Mouse (Mus musculus) liver, embryonic 14.5 days (tissue): ENCODE results near the gene Phlpp2. TPM values are rescaled to one million over a fixed set of nuclear protein-coding genes. Genes with fewer than 3 reads are reported as not detected.

Source experiments
- ATAC-seq: fragments of 200-750 bp; cut with Nextera tagmentation; 2 replicates; pipeline ENCODE4 v1.8.0; 2017; ENCODE audit warnings: moderate number of reproducible peaks, mild to moderate bottlenecking, moderate library complexity; ENCODE audit not compliant: insufficient read depth
- DNase-seq, 3 experiments: peaks; one replicate each; pipeline ENCODE4 v3.0.0-alpha.2; 2012 to 2013; ENCODE audit warnings: low read depth in 3 of 3, low spot score in 3 of 3
- H3K27ac ChIP-seq: fragments of 300-500 bp; sonication (generic); 2 replicates; pipeline ENCODE4 v1.5.1; 2014; ENCODE audit warnings: moderate library complexity, mild to moderate bottlenecking, control low read depth, inconsistent platforms
- H3K27me3 ChIP-seq: fragments of 300-500 bp; sonication (generic); 2 replicates; pipeline ENCODE4 v1.6.1; 2014; ENCODE audit warnings: mild to moderate bottlenecking, low read length, moderate library complexity; ENCODE audit not compliant: control insufficient read depth, insufficient read depth
- H3K36me3 ChIP-seq: fragments of 300-500 bp; sonication (generic); replicated peaks from 2 replicates; pipeline ENCODE4 v1.6.1; 2014; ENCODE audit warnings: low read depth; ENCODE audit not compliant: control insufficient read depth, insufficient read depth
- H3K4me1 ChIP-seq, 2 experiments: fragments of 200-500 bp in 1 of 2; fragments of 300-500 bp in 1 of 2; sonication (generic) in 1 of 2; replicated peaks; 2 replicates each; pipeline ENCODE4 v1.6.1; 2012 to 2014; ENCODE audit warnings: antibody characterized with exemption in 1 of 2, inconsistent platforms in 1 of 2, low read length in 1 of 2; ENCODE audit not compliant: control insufficient read depth in 2 of 2, insufficient read depth in 2 of 2
- H3K4me2 ChIP-seq: fragments of 300-500 bp; sonication (generic); 2 replicates; pipeline ENCODE4 v1.6.1; 2014; ENCODE audit warnings: low read depth, mild to moderate bottlenecking, control low read depth, moderate library complexity
- H3K4me3 ChIP-seq, 2 experiments: fragments of 200-500 bp in 1 of 2; fragments of 300-500 bp in 1 of 2; sonication (generic) in 1 of 2; 2 replicates each; pipeline ENCODE4 v1.5.1; 2012 to 2014; ENCODE audit warnings: low read depth in 2 of 2, low read length in 2 of 2, mild to moderate bottlenecking in 2 of 2, control low read depth in 1 of 2, inconsistent platforms in 1 of 2, moderate library complexity in 1 of 2; ENCODE audit not compliant: insufficient read depth in 1 of 2
- H3K9ac ChIP-seq: fragments of 300-500 bp; sonication (generic); replicated peaks from 2 replicates; pipeline ENCODE4 v1.6.1; 2014; ENCODE audit warnings: mild to moderate bottlenecking, control low read depth, moderate library complexity
- H3K9me3 ChIP-seq: fragments of 300-500 bp; sonication (generic); 2 replicates; pipeline ENCODE4 v1.6.1; 2016; ENCODE audit warnings: low read length, mixed read lengths; ENCODE audit not compliant: control insufficient read depth
- CTCF ChIP-seq: IDR thresholded peaks from 2 replicates; pipeline ENCODE4 v1.5.1; 2016; ENCODE audit warnings: antibody characterized with exemption, low read depth, control low read depth
- EP300 ChIP-seq: IDR thresholded peaks from 2 replicates; pipeline ENCODE4 v1.6.1; 2016; ENCODE audit warnings: antibody characterized with exemption, low read depth
- WGBS: fragments of 180-500 bp; shearing (Covaris S2); extraction: QIAGEN DNeasy Blood & Tissue Kit; methylation state at CpG from one replicate; pipeline ENCODE4 v1.1.7; 2014; ENCODE audit not compliant: insufficient replicate concordance; 5-methylcytosine and 5-hydroxymethylcytosine counted together
- polyA plus RNA-seq, 2 experiments: library from polyadenylated mRNA; depleted of rRNA in 1 of 2; stranded (reverse) in 1 of 2; unstranded in 1 of 2; fragments of >200 nt; fragmentation: Nextera tagmentation in 1 of 2; extraction: Ambion mirVana in 1 of 2; gene quantifications; 2 replicates each; pipeline versions ENCODE4 v1.2.1 to v1.2.3; 2012 to 2014

Phlpp2 gene
- polyA plus RNA-seq, 2 experiments, result 3.9 to 6.5 TPM

GRCm38 (mm10) chr8:109970323-109970722, 102.0 kb downstream of the Phlpp2 start:
- no peaks in the 10 kb centered on the region for H3K36me3 ChIP-seq
- 8% methylated on average over 9 of the region's 9 CpGs for WGBS
- H3K4me2 ChIP-seq, result no peak overlapping the region
- H3K4me3 ChIP-seq, result no peak overlapping the region
- H3K27ac ChIP-seq, result no peak overlapping the region
- ATAC-seq, result no peak
- no peaks in the 10 kb centered on the region; the same call in 1 of the 2 replicates for H3K9me3 ChIP-seq
- no peaks in the 10 kb centered on the region for H3K4me1 ChIP-seq
- DNase-seq, result no peak
- TF ChIP-seq CTCF, result peak; percentile 67
- no peak for TF ChIP-seq EP300
- no peak overlapping the region for H3K9ac ChIP-seq
- H3K27me3 ChIP-seq, result no peaks in the 10 kb centered on the region; the same call in none of the 2 replicates

GRCm38 (mm10) chr8:109972901-109973300, 104.6 kb downstream of the Phlpp2 start:
- Histone ChIP-seq H3K27ac (no peak overlapping the region), H3K36me3 (no peaks in the 10 kb centered on the region), H3K4me3 (no peak overlapping the region), H3K4me1 (no peaks in the 10 kb centered on the region), H3K9me3 (no peaks in the 10 kb centered on the region; the same call in 1 of the 2 replicates), H3K4me2 (no peak overlapping the region), H3K9ac (no peak overlapping the region), H3K27me3 (no peaks in the 10 kb centered on the region; the same call in none of the 2 replicates)
- no peak for ATAC-seq
- no peak for TF ChIP-seq CTCF
- no peak for TF ChIP-seq EP300
- WGBS, result 50% methylated on average over 4 of the region's 4 CpGs
- DNase-seq, result no peak

- no peak overlapping the region for H3K4me3 ChIP-seq
- H3K4me1 ChIP-seq, result no peaks in the 10 kb centered on the region; a peak in 1 of 4 replicates
- ATAC-seq (no peak), DNase-seq (no peak)
- H3K9me3 ChIP-seq, result no peaks in the 10 kb centered on the region; the same call in 1 of the 2 replicates
- no peak overlapping the region for H3K27ac ChIP-seq
- no peak overlapping the region for H3K4me2 ChIP-seq
- no peak overlapping the region for H3K9ac ChIP-seq
- H3K27me3 ChIP-seq, result no peaks in the 10 kb centered on the region
- WGBS, result 54% methylated on average over 6 of the region's 6 CpGs
- TF ChIP-seq CTCF (no peak), EP300 (no peak)
- no peaks in the 10 kb centered on the region for H3K36me3 ChIP-seq
Observed at GRCm38 (mm10) chr8:109979339-109979738, 111.0 kb downstream of the Phlpp2 start.

GRCm38 (mm10) chr8:109982386-109983105, 114.2 kb downstream of the Phlpp2 start:
- no peak for TF ChIP-seq CTCF
- TF ChIP-seq EP300, result no peak
- H3K9me3 ChIP-seq, result no peaks in the 10 kb centered on the region
- H3K36me3 ChIP-seq, result no peaks in the 10 kb centered on the region
- DNase-seq (no peak), ATAC-seq (no peak)
- 62% methylated on average over 15 of the region's 15 CpGs for WGBS
- H3K27me3 ChIP-seq, result no peaks in the 10 kb centered on the region
- no peak overlapping the region for H3K4me2 ChIP-seq
- no peak overlapping the region for H3K27ac ChIP-seq
- H3K9ac ChIP-seq, result no peak overlapping the region
- no peak overlapping the region for H3K4me3 ChIP-seq
- no peaks in the 10 kb centered on the region; a peak in 2 of 4 replicates for H3K4me1 ChIP-seq

- H3K4me1 ChIP-seq, result no peaks in the 10 kb centered on the region; a peak in 2 of 4 replicates
- no peak for DNase-seq
- no peak for ATAC-seq
- H3K9ac ChIP-seq, result no peak overlapping the region
- no peak overlapping the region for H3K4me3 ChIP-seq
- 42% methylated on average over 5 of the region's 5 CpGs for WGBS
- no peaks in the 10 kb centered on the region for H3K9me3 ChIP-seq
- H3K27ac ChIP-seq, result no peak overlapping the region
- H3K4me2 ChIP-seq, result no peak overlapping the region
- no peak for TF ChIP-seq EP300
- no peaks in the 10 kb centered on the region for H3K27me3 ChIP-seq
- H3K36me3 ChIP-seq, result no peaks in the 10 kb centered on the region
Observed at GRCm38 (mm10) chr8:109983944-109984343, 115.6 kb downstream of the Phlpp2 start.
